Mouse (Mus musculus) ES-E14 (cell line): ENCODE results near the gene Fam133b. TPM values are rescaled to one million over a fixed set of nuclear protein-coding genes. Genes with fewer than 3 reads are reported as not detected.

Source experiments
- DNase-seq: peaks from one replicate; pipeline ENCODE4 v3.0.0-alpha.2; 2013; ENCODE audit warnings: low read depth, low spot score
- H3K27ac ChIP-seq: 2 replicates; pipeline ENCODE4 v1.5.1; 2012; ENCODE audit warnings: low read depth, mild to moderate bottlenecking, low read length, moderate library complexity, mixed read lengths; ENCODE audit not compliant: poor library complexity, insufficient read depth, severe bottlenecking
- H3K36me3 ChIP-seq: 2 replicates; pipeline ENCODE4 v1.6.1; 2012; ENCODE audit warnings: mild to moderate bottlenecking, low read length, moderate library complexity, mixed read lengths; ENCODE audit not compliant: control insufficient read depth, poor library complexity, insufficient read depth, severe bottlenecking
- H3K4me1 ChIP-seq, 2 experiments: fragments of 150-350 bp in 1 of 2; sonication (generic) in 1 of 2; 2 replicates each; pipeline ENCODE4 v1.6.1; 2012; ENCODE audit warnings: low read length in 2 of 2, mild to moderate bottlenecking in 1 of 2, mixed read lengths in 1 of 2; ENCODE audit not compliant: control insufficient read depth in 2 of 2, insufficient read depth in 2 of 2, poor library complexity in 1 of 2
- H3K4me3 ChIP-seq, 2 experiments: fragments of 150-350 bp in 1 of 2; sonication (generic) in 1 of 2; 2 replicates each; pipeline ENCODE4 v1.5.1; 2012; ENCODE audit warnings: low read length in 2 of 2, low read depth in 1 of 2, mild to moderate bottlenecking in 1 of 2, mixed read lengths in 1 of 2; ENCODE audit not compliant: insufficient read depth in 1 of 2, poor library complexity in 1 of 2, severe bottlenecking in 1 of 2
- H3K9ac ChIP-seq: 2 replicates; pipeline ENCODE4 v1.6.1; 2012; ENCODE audit warnings: low read depth, mild to moderate bottlenecking, low read length, mixed read lengths; ENCODE audit not compliant: poor library complexity, insufficient read depth, severe bottlenecking
- H3K9me3 ChIP-seq: fragments of 150-350 bp; sonication (generic); 2 replicates; pipeline ENCODE4 v1.6.1; 2012; ENCODE audit warnings: low read depth, mild to moderate bottlenecking, low read length; ENCODE audit not compliant: control insufficient read depth, insufficient read depth
- CHD2 ChIP-seq: IDR thresholded peaks from 2 replicates; pipeline ENCODE4 v1.6.1; 2014; ENCODE audit warnings: mild to moderate bottlenecking, low read depth, low read length, inconsistent platforms
- HCFC1 ChIP-seq: IDR thresholded peaks from 2 replicates; pipeline ENCODE4 v1.6.1; 2012; ENCODE audit warnings: low read length, inconsistent platforms, borderline replicate concordance; ENCODE audit not compliant: insufficient read depth
- MAFK ChIP-seq: IDR thresholded peaks from 2 replicates; pipeline ENCODE4 v1.6.1; 2014; ENCODE audit warnings: mild to moderate bottlenecking, low read depth, low read length, inconsistent platforms; ENCODE audit not compliant: insufficient read depth
- ZC3H11A ChIP-seq: IDR thresholded peaks from 2 replicates; pipeline ENCODE4 v1.6.1; 2012; ENCODE audit warnings: low read depth, mild to moderate bottlenecking, inconsistent platforms, low read length, borderline replicate concordance
- ZNF384 ChIP-seq: IDR thresholded peaks from 2 replicates; pipeline ENCODE4 v1.6.1; 2012; ENCODE audit warnings: low read depth, low read length, inconsistent platforms
- in situ Hi-C, 2 experiments: fragments of 600-800 bp; cut with MboI; formaldehyde crosslinking; loops; one replicate each; pipeline ENCODE4 v1.15.1; 2025; ENCODE audit warnings: low sequenced_read_pairs in 2 of 2, inconsistent platforms in 1 of 2; ENCODE audit not compliant: unreplicated experiment in 2 of 2
- total RNA-seq: library from RNA; depleted of rRNA; stranded (reverse); fragments of 300-350 nt; gene quantifications from 2 replicates; pipeline ENCODE4 v1.2.3, GENCODE M21; 2012; rRNA removed

Gene Fam133b
- total RNA-seq = 24.8 and 30.0 TPM in 2 replicates

DNA sequence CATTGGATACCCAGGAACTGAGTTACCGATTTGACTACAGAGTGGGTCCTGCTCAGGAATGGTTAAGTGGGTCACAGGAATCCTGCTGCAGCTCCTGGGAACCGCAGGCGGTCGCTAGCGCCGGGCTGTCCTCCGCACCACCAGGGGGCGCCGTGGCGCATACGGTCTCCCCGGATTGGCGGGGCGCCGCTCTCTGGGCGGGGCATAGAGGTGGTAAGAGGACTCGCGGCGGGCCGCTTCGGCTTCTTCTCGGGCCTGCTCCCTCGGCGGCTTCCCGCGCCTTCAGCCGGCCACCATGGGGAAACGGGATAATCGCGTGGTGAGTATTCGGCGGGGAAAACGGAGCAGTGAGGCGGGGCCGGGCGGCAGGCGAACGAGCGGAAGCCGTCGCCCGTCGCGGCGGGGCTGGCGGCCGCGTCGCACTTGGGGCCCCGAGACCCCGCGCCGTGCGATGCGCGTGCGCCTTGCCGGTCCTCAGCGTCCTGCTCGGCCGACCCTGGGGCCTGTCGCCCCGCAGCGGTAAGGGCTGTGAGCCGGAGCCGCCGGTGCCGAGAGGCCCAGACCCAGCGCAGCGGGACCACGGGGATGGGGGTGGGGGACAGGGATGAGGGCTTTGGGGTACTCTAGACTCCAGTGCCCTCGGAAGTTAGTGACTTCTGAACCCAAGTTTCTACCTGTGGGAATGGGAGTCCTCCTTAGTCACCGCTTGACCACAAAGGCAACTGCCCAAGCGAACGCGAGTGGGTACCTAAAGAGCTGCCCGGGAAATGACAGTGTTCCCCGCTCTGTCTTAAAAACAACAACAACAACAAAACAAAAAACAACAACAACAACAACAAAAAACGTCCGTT is at the start of gene Fam133b:
Fam133b (plus strand) TSS at position 205 of the 851 bp plus-strand sequence.
- Histone ChIP-seq H3K4me3 (peak within 1 kb of the TSS; percentile 94 to 95), H3K27ac (0 out of 2 replicates have a peak within 1 kb of the TSS, but pooled peaks have one; percentile 59), H3K9me3 (no peaks in the 10 kb centered on the region), H3K36me3 (peaks cover 3% of the 10 kb centered on the region; the same call in 1 of the 2 replicates), H3K4me1 (peaks cover 4 to 6% of the 10 kb centered on the region in 2 experiments; a peak in 2 of 4 replicates), H3K9ac (peak within 1 kb of the TSS; percentile 98)
- peak; percentile 92 for DNase-seq
- in situ Hi-C loops = no loop called here
- peak; percentile 70; the same call in 1 of the 2 replicates for TF ChIP-seq HCFC1
- no peak for TF ChIP-seq ZC3H11A

DNA sequence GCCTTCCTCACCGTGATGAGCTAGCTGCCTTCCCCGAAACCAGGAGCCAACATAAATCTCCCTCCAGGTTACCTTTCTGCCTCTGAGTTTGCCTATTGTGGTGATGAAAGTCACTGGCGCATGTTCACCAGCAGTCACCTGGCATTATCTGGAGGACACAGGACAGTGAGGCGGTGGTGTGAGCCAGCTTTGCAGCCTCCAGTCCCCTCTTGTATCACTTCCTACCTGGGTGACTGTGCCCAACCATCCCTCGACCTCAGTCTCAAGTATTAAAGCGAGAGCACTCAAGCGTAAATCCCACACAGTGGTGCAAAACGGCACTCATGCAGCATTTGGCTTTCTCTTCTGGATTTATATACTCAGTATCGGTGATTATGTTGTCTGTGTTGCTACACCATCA is 49.7 kb upstream of the Fam133b start:
- Histone ChIP-seq H3K27ac (no peak overlapping the region), H3K36me3 (no peaks in the 10 kb centered on the region; the same call in 1 of the 2 replicates), H3K4me3 (no peak overlapping the region), H3K4me1 (no peaks in the 10 kb centered on the region), H3K9ac (no peak overlapping the region), H3K9me3 (no peaks in the 10 kb centered on the region)
- in situ Hi-C loops = no loop called here
- TF ChIP-seq HCFC1 (no peak), ZC3H11A (no peak), ZNF384 (no peak), MAFK (no peak), CHD2 (no peak)
- DNase-seq = no peak

DNA sequence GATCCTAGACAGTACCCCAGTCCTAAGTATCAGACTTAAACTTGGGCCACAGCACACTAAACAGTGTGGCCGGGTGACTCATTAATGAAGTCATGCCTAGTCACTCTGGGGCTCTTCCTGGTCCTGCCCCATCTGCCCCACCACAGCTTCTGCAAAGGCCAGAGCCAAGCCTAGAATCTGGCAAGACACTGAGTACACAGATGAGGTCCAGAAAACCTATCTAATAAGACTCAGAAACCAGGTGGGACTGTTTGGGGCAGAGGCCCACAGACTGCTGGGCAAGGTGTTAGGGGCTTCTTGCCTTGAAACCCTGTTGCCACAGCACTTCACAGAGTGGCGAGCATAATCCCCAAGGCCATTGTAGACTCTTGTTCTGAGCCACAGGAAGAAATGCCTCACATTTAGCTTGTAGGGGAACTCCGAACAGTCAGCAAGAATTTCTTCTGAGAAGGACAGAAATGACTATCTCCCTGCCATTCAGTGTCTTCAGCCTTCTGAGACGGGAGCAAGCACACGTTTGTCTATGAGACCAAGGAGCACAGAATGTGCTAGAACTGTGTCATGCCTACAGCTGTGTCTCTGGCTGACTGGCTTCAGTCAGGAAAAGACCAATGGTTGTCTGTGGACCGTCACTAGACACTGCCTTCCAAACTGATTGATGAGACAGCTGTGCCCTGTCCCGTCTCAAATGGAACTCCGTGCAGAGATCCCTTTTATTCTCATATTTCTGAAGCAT is 49.0 kb upstream of the Fam133b start:
- in situ Hi-C loops = no loop called here
- TF ChIP-seq ZC3H11A (no peak), MAFK (no peak), CHD2 (no peak), HCFC1 (no peak), ZNF384 (no peak)
- Histone ChIP-seq H3K9me3 (no peaks in the 10 kb centered on the region), H3K9ac (no peak overlapping the region), H3K4me1 (no peaks in the 10 kb centered on the region), H3K36me3 (no peaks in the 10 kb centered on the region; the same call in 1 of the 2 replicates), H3K4me3 (no peak overlapping the region), H3K27ac (no peak overlapping the region)
- DNase-seq = no peak

DNA sequence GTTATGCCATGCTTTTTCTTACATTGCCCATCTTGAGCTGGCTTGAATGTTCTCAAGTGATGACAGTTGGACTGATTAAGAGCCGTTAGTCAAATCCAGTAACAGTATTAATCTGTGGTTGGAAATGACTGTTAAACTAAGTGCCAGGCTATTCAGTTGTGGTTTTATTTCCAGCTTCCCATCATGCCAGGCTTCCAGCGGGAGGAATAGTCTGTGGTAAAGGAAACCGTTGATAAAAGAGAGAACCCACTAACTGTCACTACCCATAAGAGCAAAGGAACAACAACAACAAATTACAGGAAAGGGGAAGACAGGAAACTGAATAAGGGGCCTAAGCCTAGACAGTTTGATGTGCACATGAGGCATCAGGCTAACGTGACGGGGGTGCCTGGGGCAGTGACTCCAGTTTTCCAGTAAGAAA is 46.1 kb upstream of the Fam133b start:
- DNase-seq = no peak
- Histone ChIP-seq H3K9ac (no peak overlapping the region), H3K4me3 (no peak overlapping the region), H3K9me3 (no peaks in the 10 kb centered on the region), H3K36me3 (no peaks in the 10 kb centered on the region; the same call in 1 of the 2 replicates), H3K4me1 (no peaks in the 10 kb centered on the region), H3K27ac (no peak overlapping the region)
- in situ Hi-C loops = no loop called here
- TF ChIP-seq ZC3H11A (no peak), CHD2 (no peak), ZNF384 (no peak), MAFK (no peak), HCFC1 (no peak)
